Mouse (Mus musculus): Measurements from ENCODE around the gene Rgl1. TPM values are rescaled to one million over a fixed set of nuclear protein-coding genes. Genes with fewer than 3 reads are reported as not detected.
A peak's percentile ranks its signal among the peaks of the same experiment; 100 is the strongest.

Rgl1 gene
- polyA plus RNA-seq, 1 experiment from 2014 or later = 33.2 TPM

DNA sequence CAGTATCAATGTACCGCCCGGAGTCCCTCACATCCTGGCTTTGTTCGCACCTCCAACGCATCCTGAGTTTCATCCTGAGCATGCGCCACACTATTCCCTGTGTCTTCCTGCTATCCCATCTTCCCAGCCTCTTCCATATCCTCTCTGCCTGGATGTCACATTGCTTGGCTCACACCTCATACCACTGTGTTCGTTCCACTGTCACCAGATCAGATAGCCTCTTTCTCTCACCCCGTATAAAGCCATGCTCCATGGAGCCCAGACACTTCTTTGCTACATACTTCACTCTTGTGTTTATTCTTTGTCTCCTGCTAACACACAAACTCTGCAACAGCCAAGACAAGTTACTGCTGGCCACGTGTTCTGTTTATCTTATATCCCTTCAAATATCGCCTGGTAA is 195.5 kb downstream of the Rgl1 start:
- peaks cover 14% of the 10 kb centered on the region; the same call in 1 of the 2 replicates for H3K4me1 ChIP-seq (ENCODE audit: insufficient read depth, low read depth, low read length)
- 62% methylated on average over 9 of the region's 9 CpGs for WGBS
- peak; percentile 71 for ATAC-seq

DNA sequence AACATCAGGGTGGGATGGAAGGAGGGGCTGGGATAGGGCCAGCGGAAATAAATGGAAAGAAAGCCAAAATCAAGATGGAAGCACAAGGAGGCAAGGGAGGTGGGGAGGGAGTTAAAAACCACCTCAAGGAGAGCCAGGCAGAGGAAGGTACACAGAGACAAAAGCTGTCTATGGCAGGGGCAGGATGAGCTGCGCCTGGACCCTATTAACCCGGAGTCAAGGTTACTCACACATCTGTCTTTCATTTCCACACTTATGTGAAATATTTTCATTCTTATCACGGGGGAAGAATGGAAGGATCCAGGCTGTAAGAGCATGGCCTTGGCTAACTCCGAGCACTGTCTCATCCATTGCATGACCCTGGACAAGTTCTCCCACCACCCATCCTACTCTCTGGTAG is 202.9 kb downstream of the Rgl1 start:
- Histone ChIP-seq H3K27ac (ENCODE audit: low read length) (no peak overlapping the region), H3K27me3 (replicated peaks; ENCODE audit: insufficient read depth, low read length) (no peaks in the 10 kb centered on the region), H3K4me3 (ENCODE audit: low read depth, low read length) (no peak overlapping the region), H3K9me3 (ENCODE audit: low read length) (no peaks in the 10 kb centered on the region), H3K4me1 (ENCODE audit: insufficient read depth, low read depth, low read length) (no peaks in the 10 kb centered on the region), H3K4me2 (replicated peaks; ENCODE audit: low read depth, low read length) (no peak overlapping the region), H3K36me3 (ENCODE audit: insufficient read depth, low read length) (no peaks in the 10 kb centered on the region), H3K9ac (replicated peaks; ENCODE audit: low read depth) (no peak overlapping the region)
- no peak for DNase-seq (ENCODE audit: low spot score)
- WGBS = 81% methylated on average over 5 of the region's 5 CpGs
- no peak for ATAC-seq
- TF ChIP-seq CTCF (IDR thresholded peaks at IDR 0.05) (no peak), EP300 (IDR thresholded peaks at IDR 0.05) (no peak)

More for the DNA sequence above, 195.5 kb downstream of the Rgl1 start:
- Histone ChIP-seq H3K27ac (ENCODE audit: low read length) (no peak overlapping the region), H3K9ac (replicated peaks; ENCODE audit: low read depth) (no peak overlapping the region), H3K9me3 (ENCODE audit: low read length) (no peaks in the 10 kb centered on the region), H3K4me3 (ENCODE audit: low read depth, low read length) (no peak overlapping the region), H3K27me3 (replicated peaks; ENCODE audit: insufficient read depth, low read length) (no peaks in the 10 kb centered on the region), H3K36me3 (ENCODE audit: insufficient read depth, low read length) (no peaks in the 10 kb centered on the region), H3K4me2 (replicated peaks; ENCODE audit: low read depth, low read length) (no peak overlapping the region)
- TF ChIP-seq EP300 (IDR thresholded peaks at IDR 0.05) (peak; percentile 17; the same call in 1 of the 2 replicates), CTCF (IDR thresholded peaks at IDR 0.05) (no peak)
- peak; percentile 61 for DNase-seq (ENCODE audit: low spot score)

- Histone ChIP-seq H3K4me3 (ENCODE audit: low read depth, low read length) (no peak overlapping the region), H3K4me2 (replicated peaks; ENCODE audit: low read depth, low read length) (no peak overlapping the region), H3K4me1 (ENCODE audit: insufficient read depth, low read depth, low read length) (no peaks in the 10 kb centered on the region), H3K9ac (replicated peaks; ENCODE audit: low read depth) (no peak overlapping the region), H3K27me3 (replicated peaks; ENCODE audit: insufficient read depth, low read length) (no peaks in the 10 kb centered on the region), H3K36me3 (ENCODE audit: insufficient read depth, low read length) (no peaks in the 10 kb centered on the region), H3K9me3 (ENCODE audit: low read length) (no peaks in the 10 kb centered on the region), H3K27ac (ENCODE audit: low read length) (no peak overlapping the region)
- DNase-seq (ENCODE audit: low spot score) (no peak), ATAC-seq (no peak)
- WGBS = 70% methylated on average over 6 of the region's 6 CpGs
- no peak for TF ChIP-seq EP300 (IDR thresholded peaks at IDR 0.05)
- TF ChIP-seq CTCF (IDR thresholded peaks at IDR 0.05) = no peak
Measured at GRCm38 (mm10) chr1:152562877-152563276, 203.3 kb downstream of the Rgl1 start.

DNA sequence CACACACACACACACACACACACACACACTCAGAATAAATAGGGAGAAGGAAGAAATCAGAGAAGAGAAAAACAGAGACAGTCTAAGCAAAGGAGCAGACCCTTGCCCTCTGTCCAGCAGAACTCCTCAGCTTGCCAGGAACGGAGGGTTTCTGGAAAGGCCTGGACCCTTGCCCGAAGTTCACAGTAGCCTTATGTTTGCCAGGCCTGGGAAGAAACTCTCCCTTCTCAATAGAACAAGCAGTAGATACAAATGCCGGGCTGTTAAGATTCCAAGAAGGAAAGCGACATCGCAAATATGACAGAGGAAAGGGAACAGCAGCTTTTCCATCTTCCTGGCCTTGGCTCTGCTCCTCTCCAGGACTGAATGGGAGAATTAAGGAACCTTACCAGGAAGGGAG is 205.7 kb downstream of the Rgl1 start:
- Histone ChIP-seq H3K9me3 (ENCODE audit: low read length) (no peaks in the 10 kb centered on the region), H3K4me1 (ENCODE audit: insufficient read depth, low read depth, low read length) (peaks cover 10% of the 10 kb centered on the region; the same call in 1 of the 2 replicates), H3K4me2 (replicated peaks; ENCODE audit: low read depth, low read length) (no peak overlapping the region), H3K9ac (replicated peaks; ENCODE audit: low read depth) (no peak overlapping the region), H3K27me3 (replicated peaks; ENCODE audit: insufficient read depth, low read length) (no peaks in the 10 kb centered on the region), H3K27ac (ENCODE audit: low read length) (peak overlapping the region; percentile 43; the same call in 1 of the 2 replicates), H3K4me3 (ENCODE audit: low read depth, low read length) (no peak overlapping the region), H3K36me3 (ENCODE audit: insufficient read depth, low read length) (0 out of 2 replicates have a peak, but pooled peaks cover under 1% of the 10 kb centered on the region)
- ATAC-seq = no peak
- no peak for TF ChIP-seq CTCF (IDR thresholded peaks at IDR 0.05)
- no peak for TF ChIP-seq EP300 (IDR thresholded peaks at IDR 0.05)
- WGBS = 32% methylated on average over 5 of the region's 5 CpGs
- DNase-seq (ENCODE audit: low spot score) = peak; percentile 78

GRCm38 (mm10) chr1:152556576-152557281 is 209.4 kb downstream of the Rgl1 start:
- ATAC-seq (peak; percentile 76), DNase-seq (ENCODE audit: low spot score) (no peak)
- H3K27ac ChIP-seq (ENCODE audit: low read length) = 0 out of 2 replicates have a peak overlapping the region, but pooled peaks have one; percentile 11
- H3K9ac ChIP-seq (replicated peaks; ENCODE audit: low read depth) = no peak overlapping the region
- TF ChIP-seq EP300 (IDR thresholded peaks at IDR 0.05) (0 out of 2 replicates have a peak, but pooled peaks have one; percentile 35), CTCF (IDR thresholded peaks at IDR 0.05) (no peak)
- H3K9me3 ChIP-seq (ENCODE audit: low read length) = no peaks in the 10 kb centered on the region
- 25% methylated on average over 14 of the region's 14 CpGs for WGBS
- H3K27me3 ChIP-seq (replicated peaks; ENCODE audit: insufficient read depth, low read length) = no peaks in the 10 kb centered on the region
- peaks cover 13% of the 10 kb centered on the region; the same call in 1 of the 2 replicates for H3K36me3 ChIP-seq (ENCODE audit: insufficient read depth, low read length)
- H3K4me2 ChIP-seq (replicated peaks; ENCODE audit: low read depth, low read length) = no peak overlapping the region
- H3K4me3 ChIP-seq (ENCODE audit: low read depth, low read length) = no peak overlapping the region
- H3K4me1 ChIP-seq (ENCODE audit: insufficient read depth, low read depth, low read length) = peaks cover 10% of the 10 kb centered on the region; the same call in 1 of the 2 replicates

DNA sequence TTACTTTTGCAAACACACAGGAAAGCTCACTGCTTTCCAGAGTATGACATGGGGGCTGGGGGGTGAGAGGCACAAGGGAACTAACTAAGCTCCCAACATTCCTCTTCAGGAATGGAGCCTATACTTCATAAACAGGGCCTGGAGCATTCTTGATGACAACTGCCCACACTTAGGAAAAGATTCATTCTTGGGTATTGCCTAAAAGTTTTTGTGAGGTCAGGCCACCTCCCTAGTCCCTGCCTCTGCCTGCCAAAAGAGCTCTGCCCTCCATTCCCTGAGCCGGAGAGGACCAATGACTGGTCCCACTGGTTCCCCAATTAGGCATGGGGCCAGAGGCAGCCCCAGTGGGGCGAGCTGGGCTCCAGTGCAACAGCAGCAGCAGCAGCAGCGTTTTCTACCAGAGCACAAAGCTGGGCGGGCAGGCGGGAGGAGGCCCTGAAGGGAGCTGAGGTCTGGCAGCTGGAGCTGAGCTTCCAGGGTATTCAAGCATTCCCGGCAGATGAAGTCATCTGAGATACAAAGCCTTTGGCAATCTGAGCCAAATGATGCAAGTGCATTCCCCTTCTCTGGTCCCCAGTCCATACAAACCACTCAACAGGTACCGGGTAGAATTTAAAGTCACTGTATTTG is 210.1 kb downstream of the Rgl1 start:
- H3K4me3 ChIP-seq (ENCODE audit: low read depth, low read length) = no peak overlapping the region
- ATAC-seq (peak; percentile 91), DNase-seq (ENCODE audit: low spot score) (peak; percentile 93)
- peak overlapping the region; percentile 79 for H3K27ac ChIP-seq (ENCODE audit: low read length)
- H3K4me2 ChIP-seq (replicated peaks; ENCODE audit: low read depth, low read length) = no peak overlapping the region
- 5% methylated on average over 7 of the region's 7 CpGs for WGBS
- no peaks in the 10 kb centered on the region for H3K9me3 ChIP-seq (ENCODE audit: low read length)
- H3K9ac ChIP-seq (replicated peaks; ENCODE audit: low read depth) = no peak overlapping the region
- TF ChIP-seq CTCF (IDR thresholded peaks at IDR 0.05) (no peak), EP300 (IDR thresholded peaks at IDR 0.05) (peak; percentile 72)
- H3K27me3 ChIP-seq (replicated peaks; ENCODE audit: insufficient read depth, low read length) = no peaks in the 10 kb centered on the region
- peaks cover 13% of the 10 kb centered on the region; the same call in 1 of the 2 replicates for H3K36me3 ChIP-seq (ENCODE audit: insufficient read depth, low read length)
- peaks cover 10% of the 10 kb centered on the region; the same call in 1 of the 2 replicates for H3K4me1 ChIP-seq (ENCODE audit: insufficient read depth, low read depth, low read length)
